Mouse (Mus musculus) brain, embryonic 14.5 days (tissue): ENCODE results near the gene Nup50. TPM values are rescaled to one million over a fixed set of nuclear protein-coding genes. Genes with fewer than 3 reads are reported as not detected.

Experiments used
- DNase-seq: peaks from one replicate; pipeline ENCODE4 v3.0.0-alpha.2; 2011; ENCODE audit warnings: low read depth
- CTCF ChIP-seq: fragments of 200-500 bp; IDR thresholded peaks from 2 replicates; pipeline ENCODE4 v1.5.1; 2012; ENCODE audit warnings: inconsistent platforms, mild to moderate bottlenecking, moderate library complexity, borderline replicate concordance; ENCODE audit not compliant: insufficient read depth, insufficient read length; ENCODE audit errors: extremely low read depth
- POLR2A ChIP-seq: fragments of 200-500 bp; IDR thresholded peaks from 2 replicates; pipeline ENCODE4 v1.6.1; 2012; ENCODE audit warnings: mild to moderate bottlenecking, inconsistent platforms, borderline replicate concordance; ENCODE audit not compliant: poor library complexity, insufficient read depth, insufficient read length, severe bottlenecking; ENCODE audit errors: extremely low read depth
- polyA plus RNA-seq: library from polyadenylated mRNA; depleted of rRNA; stranded (reverse); fragments of >200 nt; gene quantifications from 2 replicates; pipeline ENCODE4 v1.2.3, GENCODE M21; 2012; rRNA removed

Nup50 gene
- polyA plus RNA-seq, 1 experiment, result 24.5 TPM

- TF ChIP-seq CTCF (no peak), POLR2A (no peak)
- no peak for DNase-seq
Observed at GRCm38 (mm10) chr15:84981609-84982313, 58.5 kb downstream of the Nup50 start.

- TF ChIP-seq CTCF (no peak), POLR2A (no peak)
- no peak for DNase-seq
Observed at GRCm38 (mm10) chr15:84982888-84983287, 59.7 kb downstream of the Nup50 start.

- TF ChIP-seq CTCF (no peak), POLR2A (no peak)
- no peak for DNase-seq
Observed at GRCm38 (mm10) chr15:84983721-84984120, 60.5 kb downstream of the Nup50 start.

- TF ChIP-seq POLR2A (no peak), CTCF (no peak)
- no peak for DNase-seq
Observed at GRCm38 (mm10) chr15:84985516-84986160, 62.4 kb downstream of the Nup50 start.

GRCm38 (mm10) chr15:84986171-84987019 is 63.2 kb downstream of the Nup50 start:
- TF ChIP-seq POLR2A, result no peak
- TF ChIP-seq CTCF, result no peak
- DNase-seq, result no peak

- DNase-seq, result peak; percentile 60
- TF ChIP-seq POLR2A (no peak), CTCF (no peak)
Observed at GRCm38 (mm10) chr15:84987020-84987815, 64.0 kb downstream of the Nup50 start.

- DNase-seq, result peak; percentile 98
Observed at GRCm38 (mm10) chr15:84987874-84988825, 64.9 kb downstream of the Nup50 start, which contains the start of gene 5031439G07Rik. 5031439G07Rik (minus strand) TSS chr15:84988551.

DNA sequence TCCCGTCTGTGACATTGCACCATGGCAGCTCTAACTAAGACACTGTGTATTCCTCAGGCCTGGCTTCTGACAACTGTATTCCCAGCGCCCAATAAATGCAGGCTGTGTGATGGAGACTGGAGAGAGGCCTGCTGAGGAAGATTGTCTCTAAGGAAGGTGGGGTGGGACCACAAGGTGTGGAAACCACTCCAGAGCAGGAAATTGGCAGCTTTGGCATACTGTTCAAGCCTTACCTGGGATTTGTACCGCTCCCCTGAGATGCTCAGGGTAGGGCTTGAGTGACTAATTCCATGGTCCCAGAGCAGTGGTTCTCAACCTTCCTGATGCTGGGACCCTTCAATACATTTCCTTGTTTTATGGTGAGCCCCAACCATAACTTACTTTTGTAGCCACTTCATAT is 65.9 kb downstream of the Nup50 start:
- no peak for DNase-seq
- no peak for TF ChIP-seq POLR2A
- TF ChIP-seq CTCF, result no peak

More at GRCm38 (mm10) chr15:84987874-84988825, 64.9 kb downstream of the Nup50 start, which contains the start of gene 5031439G07Rik:
- no peak for TF ChIP-seq CTCF
- TF ChIP-seq POLR2A, result peak; percentile 90

DNA sequence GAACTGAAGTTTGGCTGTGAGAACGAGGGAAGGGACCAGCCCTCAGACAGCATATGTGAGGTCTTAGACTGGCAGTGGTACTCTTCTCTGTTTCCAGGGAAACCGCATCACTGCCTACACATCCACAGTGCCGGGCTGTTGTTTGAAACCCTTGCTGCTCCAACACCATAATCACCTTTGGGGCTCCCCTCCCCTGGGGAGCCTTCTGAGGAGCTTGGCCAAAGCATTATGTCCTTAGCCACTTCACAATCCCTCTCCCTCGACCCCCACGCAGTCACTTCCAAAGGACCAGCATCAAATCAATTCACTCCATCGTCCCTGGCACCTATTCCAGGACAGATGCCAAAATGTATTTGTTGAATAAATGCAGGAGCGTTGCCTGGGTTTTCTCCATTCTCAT is 66.6 kb downstream of the Nup50 start:
- no peak for TF ChIP-seq POLR2A
- no peak for TF ChIP-seq CTCF
- DNase-seq, result peak; percentile 69

Other genes starting within 250 kb of the Nup50 start
- gene Arhgap8, start 203.4 kb upstream of the Nup50 start, polyA plus RNA-seq, result 0.44 and 0.81 TPM in 2 replicates
- 105 and 130 TPM in 2 replicates for gene Phf21b, start 67.4 kb upstream of the Nup50 start, polyA plus RNA-seq
- 1.0 and 1.4 TPM in 2 replicates for gene Gm29666, start 3.4 kb upstream of the Nup50 start, polyA plus RNA-seq
- 39.4 and 69.9 TPM in 2 replicates for gene 5031439G07Rik, start 65.1 kb downstream of the Nup50 start, polyA plus RNA-seq
- gene Upk3a, start 93.7 kb downstream of the Nup50 start, polyA plus RNA-seq, result 0.28 and 0.53 TPM in 2 replicates
- 14.3 and 15.9 TPM in 2 replicates for gene Fam118a, start 105.5 kb downstream of the Nup50 start, polyA plus RNA-seq
- gene Smc1b, start 208.6 kb downstream of the Nup50 start, polyA plus RNA-seq, result 0.04 and 0.14 TPM in 2 replicates
- 0.47 and 0.59 TPM in 2 replicates for gene Ribc2, start 208.7 kb downstream of the Nup50 start, polyA plus RNA-seq